Mouse (Mus musculus) neutrophil, adult 5-6 weeks (primary cell): ENCODE measurements around the gene Dzip1l. TPM values are rescaled to one million over a fixed set of nuclear protein-coding genes. Genes with fewer than 3 reads are reported as not detected.
"Not testable (repeated sequence)": the region's sequence is repeated elsewhere in the genome, so short reads cannot be mapped to it uniquely, and the experiment has no call there.

Experiments
- ATAC-seq: fragments of 151-379, 151-347 bp; 2 replicates; pipeline ENCODE4 v1.8.0; 2017; ENCODE audit warnings: mild to moderate bottlenecking, moderate TSS enrichment; ENCODE audit not compliant: insufficient number of reproducible peaks, poor library complexity, low FRiP score, severe bottlenecking; ENCODE audit errors: extremely low read depth
- total RNA-seq: library from RNA; stranded (forward); fragments of 200-1000 nt; gene quantifications from 2 replicates; pipeline ENCODE4 v1.2.3, GENCODE M21; 2017

The Dzip1l gene
- total RNA-seq: not detected in 2 replicates

DNA sequence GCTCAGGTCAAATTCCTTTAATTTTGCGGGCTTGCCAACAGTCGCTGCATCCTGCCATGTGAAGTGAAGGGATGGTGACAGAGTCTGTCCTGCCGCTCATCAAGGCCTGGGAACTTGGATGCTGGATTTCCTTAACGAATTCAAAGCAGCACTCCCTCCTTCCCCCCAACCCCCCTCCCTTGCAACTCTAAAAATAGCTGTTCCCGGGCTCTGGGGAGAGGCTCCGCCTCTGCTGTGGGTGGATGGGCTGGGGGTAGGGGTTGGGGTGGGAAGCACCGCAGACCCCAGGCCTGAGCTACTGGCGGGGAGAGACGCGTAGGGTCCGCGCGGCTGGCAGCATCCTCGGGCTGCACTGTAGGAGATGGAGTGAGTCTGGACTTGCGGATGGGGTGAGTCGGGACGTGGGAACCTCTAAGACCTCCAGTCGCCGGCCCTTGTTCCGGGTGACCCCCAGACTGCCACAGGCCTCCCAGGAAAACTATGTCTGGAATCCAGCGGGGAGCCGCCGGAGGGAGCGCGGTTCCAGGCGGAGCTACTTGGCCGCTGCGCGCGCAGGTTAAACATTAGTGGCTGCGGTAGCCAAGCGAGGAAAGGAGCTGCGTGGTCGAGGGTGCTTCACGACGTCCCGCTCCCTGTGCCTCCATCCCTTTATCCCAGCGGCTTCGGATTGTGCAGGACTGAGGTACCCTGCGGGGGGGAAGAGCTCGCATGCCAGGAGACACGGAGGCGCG lies at the start of gene Dzip1l:
Dzip1l (plus strand) TSS at position 216 of the 731 bp plus-strand sequence.
- no peak for ATAC-seq

DNA sequence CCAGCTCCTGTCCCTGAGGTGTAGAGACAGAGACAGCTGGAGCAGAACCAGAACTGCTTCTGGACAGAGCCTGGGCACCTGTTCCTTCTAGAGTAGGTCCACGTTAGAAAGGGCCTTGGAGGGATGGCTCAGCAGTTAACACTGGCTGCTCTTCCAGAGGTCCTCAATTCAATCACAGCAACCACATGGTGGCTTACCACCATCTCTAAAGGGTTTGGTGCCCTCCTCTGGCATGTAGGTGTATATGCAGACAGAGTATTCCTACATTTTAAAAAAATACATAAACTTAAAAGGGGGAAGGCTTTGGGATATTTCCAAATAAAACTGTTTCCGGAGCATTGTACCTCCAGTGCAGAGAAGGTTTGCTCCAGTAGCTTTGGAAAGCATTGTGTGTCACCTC lies 48.6 kb upstream of the Dzip1l start:
- peak; percentile 71 for ATAC-seq

- ATAC-seq: 0 out of 2 replicates have a peak, but pooled peaks have one; percentile 41
Measured at GRCm38 (mm10) chr9:99587505-99588202, 41.6 kb upstream of the Dzip1l start.

GRCm38 (mm10) chr9:99591144-99591543 lies 38.2 kb upstream of the Dzip1l start:
- ATAC-seq: no peak

DNA sequence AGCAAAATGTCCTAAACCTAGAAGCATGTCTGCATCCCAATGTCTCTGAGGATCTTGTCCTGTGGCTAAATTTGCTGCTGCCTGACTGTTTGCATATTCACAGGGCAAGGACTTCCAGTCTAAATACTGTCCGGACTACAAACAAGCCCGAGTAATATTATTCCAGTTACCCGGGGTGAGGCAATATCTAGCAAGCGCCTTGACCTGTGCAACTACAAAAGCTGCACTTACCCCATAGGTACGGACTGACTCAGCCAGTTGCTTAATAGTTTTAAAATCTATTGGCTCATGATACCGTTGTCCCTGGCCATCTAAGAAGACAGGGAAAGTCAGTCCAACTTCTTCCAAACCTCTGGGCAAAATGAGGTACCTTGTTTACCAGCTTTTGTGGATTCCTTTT lies 30.2 kb upstream of the Dzip1l start:
- ATAC-seq: not testable (repeated sequence)

- ATAC-seq: no peak
Measured at GRCm38 (mm10) chr9:99603566-99603965, 25.7 kb upstream of the Dzip1l start.

GRCm38 (mm10) chr9:99612202-99612601 lies 17.1 kb upstream of the Dzip1l start, which contains the start of gene A4gnt:
A4gnt (plus strand) TSS chr9:99612502.
- no peak for ATAC-seq

DNA sequence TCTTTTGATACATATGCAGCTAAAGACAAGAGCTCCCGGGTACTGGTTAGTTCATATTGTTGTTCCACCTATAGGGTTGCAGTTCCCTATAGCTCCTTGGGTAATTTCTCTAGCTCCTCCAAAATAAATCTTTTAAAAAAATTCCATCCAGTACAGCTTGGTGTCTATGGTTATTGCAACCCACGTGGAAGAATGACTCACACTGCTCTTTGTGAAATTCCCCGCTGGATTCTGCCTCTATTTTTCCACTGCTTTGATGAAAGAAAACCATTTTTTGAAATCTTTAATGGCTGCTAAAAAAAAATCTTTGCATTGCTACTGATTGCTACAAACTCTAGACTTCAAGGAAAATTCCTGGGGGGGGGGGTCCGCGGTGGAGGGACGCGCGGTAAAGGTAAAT lies 9.6 kb upstream of the Dzip1l start:
- no peak for ATAC-seq

DNA sequence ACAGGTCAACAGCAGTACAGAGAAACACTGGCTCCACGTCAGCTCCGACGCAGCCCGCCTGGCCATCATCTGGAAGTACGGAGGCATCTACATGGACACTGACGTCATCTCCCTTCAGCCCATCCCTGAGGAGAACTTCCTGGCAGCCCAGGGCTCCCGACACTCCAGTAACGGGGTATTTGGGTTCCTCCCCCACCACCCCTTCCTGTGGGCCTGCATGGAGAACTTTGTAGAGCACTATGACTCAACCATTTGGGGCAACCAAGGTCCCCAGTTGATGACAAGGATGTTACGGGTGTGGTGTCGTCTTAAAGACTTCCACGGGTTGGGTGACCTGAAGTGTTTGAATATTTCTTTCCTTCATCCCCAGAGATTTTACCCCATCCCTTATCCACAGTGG lies 9.1 kb upstream of the Dzip1l start:
- no peak for ATAC-seq

- ATAC-seq: no peak
Measured at GRCm38 (mm10) chr9:99622034-99622433, 7.3 kb upstream of the Dzip1l start.

GRCm38 (mm10) chr9:99622966-99623365 lies 6.3 kb upstream of the Dzip1l start:
- ATAC-seq: no peak

DNA sequence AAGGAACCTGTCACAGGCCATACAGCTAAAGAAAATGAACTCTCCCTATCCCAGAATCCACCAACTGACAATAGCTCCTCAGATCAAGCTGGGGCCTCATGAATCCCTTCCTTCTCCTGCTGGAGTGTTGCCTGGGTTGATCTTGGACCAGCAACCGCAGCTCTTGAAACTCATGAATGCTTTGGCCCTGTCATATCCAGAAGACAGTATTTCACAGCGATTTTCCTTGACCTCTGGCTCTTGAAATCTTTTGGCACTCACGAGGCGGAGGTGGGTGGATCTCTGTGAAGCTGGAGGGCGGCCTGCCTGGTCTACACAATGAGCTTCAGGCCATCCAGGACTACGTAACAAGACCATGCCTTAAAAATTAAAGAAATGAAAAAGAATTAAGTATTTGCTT lies 5.2 kb upstream of the Dzip1l start:
- no peak for ATAC-seq

DNA sequence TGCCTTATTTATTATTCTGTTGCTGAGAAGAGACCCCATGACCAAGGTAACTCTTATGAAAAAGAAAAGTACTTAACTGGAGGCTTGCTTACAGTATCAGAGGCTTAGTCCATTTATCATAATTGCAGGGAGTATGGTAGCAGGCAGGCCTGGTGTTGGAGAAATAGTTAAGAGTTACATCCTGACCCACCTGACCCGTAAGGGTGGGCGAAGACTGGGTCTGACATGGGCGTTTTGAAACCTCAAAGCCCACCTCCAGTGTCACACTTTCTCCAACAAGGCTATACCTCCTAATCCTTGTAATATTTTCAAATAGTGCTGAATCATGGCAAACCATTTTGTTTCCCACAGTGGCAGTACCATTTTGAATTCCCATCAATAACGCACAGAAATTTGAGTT lies 715 bp upstream of the Dzip1l start:
- no peak for ATAC-seq

GRCm38 (mm10) chr9:99630071-99630470 lies 775 bp downstream of the Dzip1l start:
- no peak for ATAC-seq

DNA sequence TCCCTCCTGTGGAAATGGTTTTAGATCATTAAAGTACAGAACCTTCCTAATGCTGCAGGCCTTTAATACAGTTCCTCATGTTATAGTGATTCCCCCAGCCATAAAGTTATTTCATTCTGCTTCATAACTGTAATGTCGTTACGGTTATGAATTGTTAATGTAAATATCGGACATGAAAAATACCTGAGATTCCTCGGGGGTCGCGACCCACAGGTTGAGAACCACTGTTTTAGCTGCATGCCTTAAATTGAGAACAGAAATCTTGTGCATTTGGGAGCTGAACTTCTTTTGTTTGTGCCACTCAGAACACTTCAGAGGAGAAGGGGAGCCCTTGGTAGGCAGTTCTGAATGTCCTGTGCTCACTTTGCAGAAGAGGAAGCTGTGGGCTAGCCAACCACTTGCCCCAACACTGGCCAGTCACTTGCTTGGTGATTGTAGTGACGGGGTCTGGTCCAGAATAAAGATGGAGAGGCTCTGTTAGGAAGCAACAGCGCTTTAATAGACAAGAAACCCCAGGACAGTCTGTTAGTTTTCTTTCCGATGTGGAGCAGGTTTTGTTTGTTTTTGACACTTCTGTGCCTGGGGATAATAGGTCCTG lies 1.3 kb downstream of the Dzip1l start:
- no peak for ATAC-seq

GRCm38 (mm10) chr9:99631781-99632180 lies 2.5 kb downstream of the Dzip1l start:
- no peak for ATAC-seq

DNA sequence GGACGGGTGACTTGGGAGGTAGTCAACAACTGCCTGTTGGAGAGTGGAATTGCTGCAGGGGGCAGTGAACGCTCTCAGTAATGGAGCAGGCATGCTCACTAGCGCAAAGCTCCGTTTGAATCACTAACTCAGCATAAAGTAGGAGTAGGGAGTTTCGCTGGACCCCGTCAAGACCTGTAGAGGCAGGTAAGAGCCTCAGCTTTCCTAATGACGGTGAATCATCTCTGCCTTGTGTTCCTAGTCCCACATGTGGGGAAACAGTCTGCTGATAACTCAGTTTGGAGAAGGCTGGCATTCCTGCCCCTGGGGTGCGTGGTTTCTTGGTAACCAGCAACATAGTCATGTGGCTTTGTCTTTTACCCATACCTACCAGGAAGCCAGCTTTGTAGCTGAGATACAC lies 3.0 kb downstream of the Dzip1l start:
- ATAC-seq: no peak

GRCm38 (mm10) chr9:99636776-99637175 lies 7.5 kb downstream of the Dzip1l start:
- no peak for ATAC-seq

- ATAC-seq: no peak
Measured at GRCm38 (mm10) chr9:99637227-99637626, 7.9 kb downstream of the Dzip1l start.

- no peak for ATAC-seq
Measured at GRCm38 (mm10) chr9:99637736-99638135, 8.4 kb downstream of the Dzip1l start.
